Mouse (Mus musculus) liver, embryonic 14.5 days (tissue): Measurements from ENCODE around the gene Vac14. TPM values are rescaled to one million over a fixed set of nuclear protein-coding genes. Genes with fewer than 3 reads are reported as not detected.

Source experiments
- ATAC-seq: fragments of 200-750 bp; cut with Nextera tagmentation; 2 replicates; pipeline ENCODE4 v1.8.0; 2017; ENCODE audit warnings: moderate number of reproducible peaks, mild to moderate bottlenecking, moderate library complexity; ENCODE audit not compliant: insufficient read depth
- DNase-seq, 3 experiments: peaks; one replicate each; pipeline ENCODE4 v3.0.0-alpha.2; 2012 to 2013; ENCODE audit warnings: low read depth in 3 of 3, low spot score in 3 of 3
- H3K27ac ChIP-seq: fragments of 300-500 bp; sonication (generic); 2 replicates; pipeline ENCODE4 v1.5.1; 2014; ENCODE audit warnings: moderate library complexity, mild to moderate bottlenecking, control low read depth, inconsistent platforms
- H3K27me3 ChIP-seq: fragments of 300-500 bp; sonication (generic); 2 replicates; pipeline ENCODE4 v1.6.1; 2014; ENCODE audit warnings: mild to moderate bottlenecking, low read length, moderate library complexity; ENCODE audit not compliant: control insufficient read depth, insufficient read depth
- H3K36me3 ChIP-seq: fragments of 300-500 bp; sonication (generic); replicated peaks from 2 replicates; pipeline ENCODE4 v1.6.1; 2014; ENCODE audit warnings: low read depth; ENCODE audit not compliant: control insufficient read depth, insufficient read depth
- H3K4me1 ChIP-seq, 2 experiments: fragments of 200-500 bp in 1 of 2; fragments of 300-500 bp in 1 of 2; sonication (generic) in 1 of 2; replicated peaks; 2 replicates each; pipeline ENCODE4 v1.6.1; 2012 to 2014; ENCODE audit warnings: antibody characterized with exemption in 1 of 2, inconsistent platforms in 1 of 2, low read length in 1 of 2; ENCODE audit not compliant: control insufficient read depth in 2 of 2, insufficient read depth in 2 of 2
- H3K4me2 ChIP-seq: fragments of 300-500 bp; sonication (generic); 2 replicates; pipeline ENCODE4 v1.6.1; 2014; ENCODE audit warnings: low read depth, mild to moderate bottlenecking, control low read depth, moderate library complexity
- H3K4me3 ChIP-seq, 2 experiments: fragments of 200-500 bp in 1 of 2; fragments of 300-500 bp in 1 of 2; sonication (generic) in 1 of 2; 2 replicates each; pipeline ENCODE4 v1.5.1; 2012 to 2014; ENCODE audit warnings: low read depth in 2 of 2, low read length in 2 of 2, mild to moderate bottlenecking in 2 of 2, control low read depth in 1 of 2, inconsistent platforms in 1 of 2, moderate library complexity in 1 of 2; ENCODE audit not compliant: insufficient read depth in 1 of 2
- H3K9ac ChIP-seq: fragments of 300-500 bp; sonication (generic); replicated peaks from 2 replicates; pipeline ENCODE4 v1.6.1; 2014; ENCODE audit warnings: mild to moderate bottlenecking, control low read depth, moderate library complexity
- H3K9me3 ChIP-seq: fragments of 300-500 bp; sonication (generic); 2 replicates; pipeline ENCODE4 v1.6.1; 2016; ENCODE audit warnings: low read length, mixed read lengths; ENCODE audit not compliant: control insufficient read depth
- CTCF ChIP-seq: IDR thresholded peaks from 2 replicates; pipeline ENCODE4 v1.5.1; 2016; ENCODE audit warnings: antibody characterized with exemption, low read depth, control low read depth
- EP300 ChIP-seq: IDR thresholded peaks from 2 replicates; pipeline ENCODE4 v1.6.1; 2016; ENCODE audit warnings: antibody characterized with exemption, low read depth
- WGBS: fragments of 180-500 bp; shearing (Covaris S2); extraction: QIAGEN DNeasy Blood & Tissue Kit; methylation state at CpG from one replicate; pipeline ENCODE4 v1.1.7; 2014; ENCODE audit not compliant: insufficient replicate concordance; 5-methylcytosine and 5-hydroxymethylcytosine counted together
- polyA plus RNA-seq, 2 experiments: library from polyadenylated mRNA; depleted of rRNA in 1 of 2; stranded (reverse) in 1 of 2; unstranded in 1 of 2; fragments of >200 nt; fragmentation: Nextera tagmentation in 1 of 2; extraction: Ambion mirVana in 1 of 2; gene quantifications; 2 replicates each; pipeline versions ENCODE4 v1.2.1 to v1.2.3; 2012 to 2014

Vac14 gene
- polyA plus RNA-seq, 2 experiments: 11.2 to 14.8 TPM

- no peak overlapping the region for H3K9ac ChIP-seq
- WGBS: 42% methylated on average over 3 of the region's 3 CpGs
- no peak overlapping the region for H3K4me3 ChIP-seq
- H3K27me3 ChIP-seq: no peaks in the 10 kb centered on the region
- DNase-seq (no peak), ATAC-seq (no peak)
- H3K4me2 ChIP-seq: no peak overlapping the region
- no peak for TF ChIP-seq CTCF
- TF ChIP-seq EP300: no peak
- H3K27ac ChIP-seq: no peak overlapping the region
- H3K9me3 ChIP-seq: no peaks in the 10 kb centered on the region
- H3K36me3 ChIP-seq: no peaks in the 10 kb centered on the region
- peaks cover 8 to 13% of the 10 kb centered on the region in 2 experiments for H3K4me1 ChIP-seq
Observed at GRCm38 (mm10) chr8:110615730-110616129, 2.7 kb upstream of the Vac14 start.

GRCm38 (mm10) chr8:110617801-110618358 lies 505 bp upstream of the Vac14 start:
- Histone ChIP-seq H3K27ac (no peak overlapping the region), H3K9me3 (no peaks in the 10 kb centered on the region), H3K36me3 (no peaks in the 10 kb centered on the region), H3K27me3 (no peaks in the 10 kb centered on the region), H3K4me1 (peaks cover 8 to 13% of the 10 kb centered on the region in 2 experiments), H3K4me3 (peak overlapping the region; percentile 28 to 85), H3K9ac (no peak overlapping the region), H3K4me2 (peak overlapping the region; percentile 77)
- DNase-seq (no peak), ATAC-seq (no peak)
- WGBS: 17% methylated on average over 14 of the region's 14 CpGs
- TF ChIP-seq EP300 (no peak), CTCF (no peak)

- Histone ChIP-seq H3K4me3 (peak overlapping the region; percentile 85 to 87), H3K4me1 (peaks cover 8 to 13% of the 10 kb centered on the region in 2 experiments), H3K4me2 (peak overlapping the region; percentile 77), H3K27me3 (no peaks in the 10 kb centered on the region), H3K36me3 (no peaks in the 10 kb centered on the region), H3K9me3 (no peaks in the 10 kb centered on the region), H3K9ac (peak overlapping the region; percentile 75), H3K27ac (peak overlapping the region; percentile 12)
- no peak for DNase-seq
- TF ChIP-seq EP300: no peak
- TF ChIP-seq CTCF: no peak
- WGBS: 16% methylated on average over 8 of the region's 8 CpGs
- no peak for ATAC-seq
Observed at GRCm38 (mm10) chr8:110619208-110619574, 806 bp downstream of the Vac14 start.

GRCm38 (mm10) chr8:110619919-110620318 lies 1.5 kb downstream of the Vac14 start:
- Histone ChIP-seq H3K4me1 (peaks cover 8 to 13% of the 10 kb centered on the region in 2 experiments), H3K4me3 (peak overlapping the region in 1 of 2 experiments; percentile 87; a peak in 2 of 4 replicates), H3K27ac (no peak overlapping the region), H3K36me3 (no peaks in the 10 kb centered on the region), H3K27me3 (no peaks in the 10 kb centered on the region), H3K4me2 (peak overlapping the region; percentile 77), H3K9ac (no peak overlapping the region), H3K9me3 (no peaks in the 10 kb centered on the region)
- TF ChIP-seq EP300 (no peak), CTCF (no peak)
- ATAC-seq (no peak), DNase-seq (no peak)
- WGBS: 80% methylated on average over 5 of the region's 5 CpGs

GRCm38 (mm10) chr8:110626431-110626830 lies 8.0 kb downstream of the Vac14 start:
- no peaks in the 10 kb centered on the region for H3K27me3 ChIP-seq
- 70% methylated on average over 4 of the region's 4 CpGs for WGBS
- TF ChIP-seq EP300: no peak
- no peak for TF ChIP-seq CTCF
- ATAC-seq (no peak), DNase-seq (no peak)
- H3K4me1 ChIP-seq: no peaks in the 10 kb centered on the region
- H3K27ac ChIP-seq: no peak overlapping the region
- no peak overlapping the region for H3K9ac ChIP-seq
- no peak overlapping the region for H3K4me2 ChIP-seq
- H3K36me3 ChIP-seq: no peaks in the 10 kb centered on the region
- H3K9me3 ChIP-seq: no peaks in the 10 kb centered on the region
- H3K4me3 ChIP-seq: no peak overlapping the region
